Mouse (Mus musculus): ENCODE data around the gene Map3k3.

DNA sequence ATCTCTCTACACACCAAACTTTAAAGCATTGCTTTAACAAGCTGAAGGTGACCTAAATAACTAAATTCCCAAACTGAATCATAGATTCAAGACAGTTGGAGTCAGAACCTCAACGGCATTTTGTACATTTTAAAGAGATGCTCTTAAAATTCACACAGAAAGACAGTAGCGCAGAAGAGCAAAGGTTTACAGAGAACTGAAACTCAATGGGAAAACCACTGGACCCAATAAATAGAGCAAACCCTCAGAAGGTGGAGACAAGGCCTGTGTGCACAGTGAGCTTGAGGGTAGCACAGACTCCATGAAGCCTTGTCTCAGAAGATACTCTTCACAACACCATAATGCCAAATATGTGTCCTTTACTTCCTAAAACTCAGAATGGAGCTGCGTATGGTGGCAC, 38.6 kb upstream of the Map3k3 start:
- TF ChIP-seq POLR2A (IDR thresholded peaks at IDR 0.05; ENCODE audit: borderline replicate concordance, extremely low read depth, low read depth, low read length) (no peak), CTCF (IDR thresholded peaks at IDR 0.05; ENCODE audit: insufficient read depth, low read length) (no peak)

Data from lung, adult 2 months (tissue).